9 mouse cellular contexts compared by ENCODE assay signal in genomic region chr6:119792562-119792961, GRCm38 (mm10). TPM values are rescaled to one million over a fixed set of nuclear protein-coding genes. Genes with fewer than 3 reads are reported as not detected.
DNase-seq lines count a peak whose midpoint lies in the region; ATAC-seq and TF ChIP-seq lines count a peak whose summit lies in the region.
"Had no signal": no experiment of that assay in that cellular context is flagged by ENCODE, and none has a peak within 500 bp of the region (broad histone marks: within the 10 kb centered on the region; RNA-seq: fewer than 3 reads in every experiment).

No protein-coding gene starts in this region.

- peak; percentile 59 for TF ChIP-seq CTCF in kidney, adult 2 months (conservative IDR thresholded peaks at IDR 0.05; ENCODE audit: insufficient read depth, insufficient read length, low read depth, low read length)

- no peak overlapping the region for H3K27ac ChIP-seq in kidney, adult 2 months (ENCODE audit: insufficient read depth, low read depth, low read length)
- H3K27ac ChIP-seq in kidney, embryonic 14.5 days (ENCODE audit: low read depth, low read length): no peak overlapping the region

- no peaks in the 10 kb centered on the region for H3K27me3 ChIP-seq in kidney, adult 2 months (replicated peaks; ENCODE audit: control insufficient read depth, insufficient read depth, low read length)
- no peaks in the 10 kb centered on the region for H3K27me3 ChIP-seq in kidney, embryonic 14.5 days (ENCODE audit: control insufficient read depth, insufficient read depth, low read length)

- ATAC-seq in kidney, embryonic 14.5 days (ENCODE audit: low FRiP score, low TSS enrichment): no peak

- H3K4me1 ChIP-seq in kidney, adult 2 months (ENCODE audit: control insufficient read depth, insufficient read depth, low read length): no peaks in the 10 kb centered on the region
- no peaks in the 10 kb centered on the region for H3K4me1 ChIP-seq in kidney, embryonic 14.5 days (ENCODE audit: control insufficient read depth, insufficient read depth, low read length)

- no peak overlapping the region for H3K9ac ChIP-seq in kidney, embryonic 14.5 days (ENCODE audit: low read depth, low read length)

- TF ChIP-seq POLR2A in kidney, adult 2 months (IDR thresholded peaks at IDR 0.05; ENCODE audit: low read depth, low read length): no peak

- intact Hi-C loops in gastrocnemius, postnatal 14 days (cut with DNase I; ENCODE audit: low total_unique reads): loop anchor here (5.0 kb wide), 2 partner anchors 130 to 410 kb away; no protein-coding TSS in a partner anchor

- no peaks in the 10 kb centered on the region for H3K9me3 ChIP-seq in kidney, embryonic 14.5 days (ENCODE audit: control insufficient read depth, low read length)

- H3K4me3 ChIP-seq in kidney, adult 2 months (ENCODE audit: insufficient read depth, low read depth, low read length): no peak overlapping the region
- no peak overlapping the region for H3K4me3 ChIP-seq in kidney, embryonic 14.5 days (ENCODE audit: low read length)
- H3K4me3 ChIP-seq: myocyte had no signal

- no peak overlapping the region for H3K4me2 ChIP-seq in kidney, embryonic 14.5 days (replicated peaks; ENCODE audit: low read depth, low read length)

- WGBS in kidney, adult 2 months: 37% methylated on average over 2 of the region's 2 CpGs
- WGBS in kidney, embryonic 14.5 days: 48% methylated on average over 2 of the region's 2 CpGs

- no peaks in the 10 kb centered on the region; the same call in 1 of the 2 replicates for H3K36me3 ChIP-seq in kidney, adult 2 months (ENCODE audit: control insufficient read depth, insufficient read depth, low read length)
- H3K36me3 ChIP-seq in kidney, embryonic 14.5 days (ENCODE audit: control insufficient read depth, insufficient read depth, low read length): peaks cover 8% of the 10 kb centered on the region

- peak; percentile 66 for DNase-seq in kidney, adult 2 months
- DNase-seq in NIH3T3 (ENCODE audit: low read depth): peak; percentile 87
- peak; percentile 55 for DNase-seq in cerebellum, adult 8-10 months
- peak; percentile 24 for DNase-seq in gastrocnemius, postnatal 14 days
- peak; percentile 43 to 50 for DNase-seq in left cerebral cortex, adult 18-20 months (ENCODE audit: low spot score in 2 of 2)
- DNase-seq in naive thymus-derived CD4-positive, alpha-beta T cell, adult 2 months (ENCODE audit: low read depth): peak; percentile 77
- peak; percentile 20 to 58 for DNase-seq in thymus, postnatal 10 days (ENCODE audit: low spot score in 2 of 2)

RNA-seq across cellular contexts. Expression of gene Erc1, which starts 55.4 kb away (rescaled TPM):
- 8.0 and 8.1 TPM in 2 replicates for polyA plus RNA-seq in kidney, adult 2 months (2012; rRNA removed)
- polyA plus RNA-seq in kidney, embryonic 14.5 days (2014; fragmentation: Nextera tagmentation; extraction: Ambion mirVana): 13.2 and 30.0 TPM in 2 replicates
- total RNA-seq in gastrocnemius, postnatal 14 days (2021): 10 to 100 TPM; 19.3 to 21.2 TPM
- total RNA-seq in left cerebral cortex, adult 18-20 months (2021): 10 to 100 TPM; 43.5 to 45.8 TPM

Comparison
In these comparisons a context has a peak if more than half of its experiments do, and no peak if none do; other contexts are left out.
1. DNase-seq: peak in every context shown above with its lines; median percentile 87 in NIH3T3; 77 in naive thymus-derived CD4-positive, alpha-beta T cell, adult 2 months; 66 in kidney, adult 2 months; 55 in cerebellum, adult 8-10 months; 46 in left cerebral cortex, adult 18-20 months; 39 in thymus, postnatal 10 days; 24 in gastrocnemius, postnatal 14 days.